Mouse (Mus musculus): ENCODE measurements around the gene Chmp6. TPM values are rescaled to one million over a fixed set of nuclear protein-coding genes. Genes with fewer than 3 reads are reported as not detected.

Chmp6 gene
- total RNA-seq, 2 experiments from 2014 or later = 34.7 to 40.0 TPM

DNA sequence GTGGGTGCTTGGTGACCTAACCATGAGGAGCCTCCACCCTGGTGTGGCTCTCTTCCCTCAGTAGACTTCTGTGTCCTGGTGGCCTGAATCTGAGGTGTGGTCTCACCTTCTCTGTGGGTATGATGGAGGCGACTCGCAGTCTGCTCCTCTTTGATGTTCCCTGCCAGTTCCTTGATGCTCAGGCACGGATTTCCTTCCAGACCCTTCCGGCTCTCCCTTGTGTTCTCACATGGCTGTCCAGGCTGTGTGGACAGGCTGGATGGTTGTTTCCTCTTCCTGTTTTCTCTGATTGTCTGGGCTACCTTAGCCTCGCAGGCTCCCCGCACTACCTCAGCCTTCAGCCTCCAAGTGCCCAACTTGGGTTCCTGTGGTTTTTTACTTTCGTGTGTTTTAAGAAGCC lies 45.6 kb downstream of the Chmp6 start:
- no peak for DNase-seq

DNA sequence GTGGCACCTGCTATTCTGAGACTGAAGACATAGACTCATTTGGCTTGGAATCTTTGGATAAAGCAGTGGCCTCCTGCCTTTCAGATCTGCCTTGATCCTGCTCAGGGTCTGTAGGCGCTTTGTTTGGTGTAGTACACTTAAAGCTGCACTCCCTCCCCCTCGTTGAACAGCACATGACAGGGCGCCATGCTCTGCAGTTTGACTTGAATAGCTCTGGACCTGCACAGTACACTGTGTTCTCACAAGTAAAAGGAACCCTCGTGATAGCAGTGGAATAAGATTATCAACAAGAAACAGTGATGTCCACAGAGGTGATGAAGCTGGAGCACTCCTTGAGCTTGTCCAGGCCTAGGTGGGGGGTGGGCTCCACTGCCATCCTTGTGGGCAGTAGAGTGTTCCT lies 46.5 kb downstream of the Chmp6 start:
- no peak for DNase-seq

DNA sequence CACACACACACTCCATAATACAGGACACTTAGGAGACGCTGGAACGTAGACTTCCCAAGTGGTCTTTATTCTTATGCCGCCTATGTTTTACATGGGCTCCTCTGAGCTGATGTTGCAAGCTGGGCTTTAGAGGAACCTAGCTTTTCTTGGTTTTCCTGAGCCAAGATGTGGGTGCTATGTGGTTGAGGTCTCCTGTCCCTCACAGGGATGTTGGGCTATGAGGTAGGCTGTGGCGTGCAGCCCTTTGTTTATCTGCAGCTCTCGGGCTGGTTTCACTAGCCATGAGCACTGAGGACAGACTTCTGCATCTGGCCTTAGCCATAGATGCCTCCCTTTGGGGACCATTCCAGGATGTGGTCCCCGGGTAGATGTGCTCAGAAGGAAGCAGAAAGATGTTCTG lies 47.4 kb downstream of the Chmp6 start:
- no peak for DNase-seq

DNA sequence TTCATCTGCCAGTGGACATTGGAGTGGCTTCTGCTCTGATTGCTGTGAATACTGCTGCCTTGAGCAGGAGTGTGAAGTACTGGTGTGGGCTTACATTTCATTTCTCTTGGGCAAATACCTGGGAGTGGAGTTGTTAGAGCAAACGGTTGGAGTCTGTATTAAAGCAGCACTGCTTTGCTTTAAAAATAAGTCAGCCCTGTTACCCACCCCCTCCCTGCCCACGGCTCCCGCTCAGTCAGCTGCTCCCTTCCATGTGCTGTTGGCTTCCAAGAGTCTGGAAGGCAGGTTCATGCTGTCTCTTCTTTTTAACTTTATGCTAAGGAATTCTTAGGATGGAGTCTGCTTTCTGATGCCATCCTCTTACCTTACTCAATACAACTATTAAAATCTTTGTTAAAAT lies 48.3 kb downstream of the Chmp6 start:
- no peak for DNase-seq

DNA sequence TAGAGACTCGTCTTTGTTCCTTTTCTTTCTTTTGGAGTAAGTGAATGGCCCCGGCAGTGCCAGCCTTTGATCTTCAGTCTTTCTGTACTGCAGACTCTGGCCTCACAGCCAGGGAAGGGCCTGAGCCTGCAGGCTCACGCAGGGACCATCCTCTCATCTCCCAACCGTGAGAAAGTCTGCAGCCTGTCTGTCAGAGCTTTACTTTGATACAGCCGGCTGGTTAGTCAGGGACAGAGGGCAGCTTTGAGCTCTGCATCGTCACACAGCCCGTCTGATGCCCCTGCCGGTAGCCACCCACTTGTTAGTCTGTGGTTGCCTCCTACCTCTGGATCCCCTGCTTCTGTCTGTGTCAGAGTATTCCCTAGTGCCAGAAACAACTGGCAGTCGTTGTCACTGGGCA lies 51.8 kb downstream of the Chmp6 start:
- no peak for DNase-seq

DNA sequence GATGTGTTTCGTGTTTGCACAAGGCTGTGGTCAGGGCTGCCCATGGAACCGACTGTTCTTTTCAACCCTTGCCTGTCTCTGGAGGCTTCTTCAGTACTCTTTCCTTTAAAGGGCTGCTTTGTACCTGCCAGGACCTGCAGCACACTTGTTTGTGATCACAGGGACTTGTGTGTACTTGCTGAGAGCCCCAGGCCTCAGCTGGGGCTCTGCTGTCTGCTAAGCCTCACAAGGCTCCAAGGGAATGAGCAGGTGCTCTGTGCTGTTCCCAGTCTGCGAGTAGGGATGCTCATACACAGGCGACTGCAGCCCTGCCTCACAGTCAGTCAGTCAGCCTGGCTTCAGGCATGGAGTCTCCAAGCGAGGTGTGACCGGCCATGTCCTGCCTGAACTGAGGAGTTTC lies 53.1 kb downstream of the Chmp6 start:
- no peak for DNase-seq

DNA sequence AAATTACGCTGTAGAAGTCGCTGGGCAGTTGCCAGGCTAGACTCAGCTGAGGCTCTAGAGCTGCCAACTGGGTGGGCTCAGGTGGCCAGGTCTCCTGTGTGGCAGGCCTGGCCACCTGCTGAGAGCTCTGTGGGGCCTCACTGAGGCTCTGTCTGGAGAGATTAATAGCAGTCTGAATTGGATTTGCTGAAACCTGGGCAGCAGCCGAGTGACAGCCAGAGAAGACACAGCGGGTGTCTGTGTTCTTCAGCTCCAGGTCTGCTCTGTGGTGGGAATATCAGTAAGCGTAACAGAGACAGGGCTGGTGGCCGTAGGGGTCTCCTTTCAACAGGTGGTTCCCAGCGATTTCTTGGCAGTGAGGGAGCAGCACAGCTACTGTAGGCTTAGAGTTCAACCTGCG lies 54.2 kb downstream of the Chmp6 start:
- no peak for DNase-seq

DNA sequence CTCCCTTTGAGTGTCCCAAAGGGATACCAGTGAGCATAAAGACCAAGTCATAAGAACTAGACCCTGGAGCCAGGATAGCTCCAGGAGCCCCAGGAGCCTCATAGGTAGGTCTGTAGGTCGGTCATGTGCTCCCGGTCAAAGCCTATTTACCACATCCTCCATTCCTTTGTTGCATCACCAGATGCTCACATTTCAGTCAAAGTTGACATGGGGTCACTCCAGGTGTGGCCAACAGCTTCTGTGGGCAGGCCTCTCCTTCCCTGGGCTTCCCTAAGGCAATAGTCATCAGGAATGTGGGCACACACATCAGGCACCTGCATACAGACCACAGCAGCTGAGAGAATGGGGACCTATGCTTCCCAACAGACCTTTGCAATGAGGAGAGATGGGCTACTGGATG lies 54.7 kb downstream of the Chmp6 start:
- no peak for DNase-seq

Other genes with a start within 250 kb of the Chmp6 start
- 10 to 100 TPM; 18.9 to 21.3 TPM for gene Baiap2, start 29.3 kb downstream of the Chmp6 start, total RNA-seq (2021)
- gene Aatk, start 133.7 kb downstream of the Chmp6 start, total RNA-seq (2021) = 10 to 100 TPM; 16.3 to 23.5 TPM
- 10 to 100 TPM; 52.2 to 87.4 TPM for gene Cep131, start 173.4 kb downstream of the Chmp6 start, total RNA-seq (2021)
- gene Tepsin, start 185.3 kb downstream of the Chmp6 start, total RNA-seq (2021) = 10 to 100 TPM in 1 of 2 experiments, 1 to 10 TPM in 1; 9.0 to 13.2 TPM
- gene Ndufaf8, start 185.5 kb downstream of the Chmp6 start, total RNA-seq (2021) = 10 to 100 TPM; 53.1 to 53.9 TPM
- 100 to 1,000 TPM; 113 to 117 TPM for gene Slc38a10, start 237.9 kb downstream of the Chmp6 start, total RNA-seq (2021)